Mouse (Mus musculus): ENCODE results near the gene Ice2. TPM values are rescaled to one million over a fixed set of nuclear protein-coding genes. Genes with fewer than 3 reads are reported as not detected.

Ice2 gene
- polyA plus RNA-seq, 2 experiments, result 4.0 to 6.7 TPM

- DNase-seq (ENCODE audit: low read depth in 3 of 3, low spot score in 3 of 3) (no peak), ATAC-seq (ENCODE audit: insufficient read depth) (no peak)
- H3K4me1 ChIP-seq (replicated peaks; ENCODE audit: control insufficient read depth in 2 of 2, insufficient read depth in 2 of 2, low read length in 1 of 2), result 0 out of 4 replicates have a peak, but pooled peaks cover 0 to 4% of the 10 kb centered on the region in 2 experiments
- no peak overlapping the region for H3K9ac ChIP-seq (replicated peaks)
- H3K36me3 ChIP-seq (replicated peaks; ENCODE audit: control insufficient read depth, insufficient read depth, low read depth), result peaks cover 10% of the 10 kb centered on the region
- no peak for TF ChIP-seq CTCF (IDR thresholded peaks at IDR 0.05; ENCODE audit: low read depth)
- no peak for TF ChIP-seq EP300 (IDR thresholded peaks at IDR 0.05; ENCODE audit: low read depth)
- WGBS (ENCODE audit: insufficient replicate concordance), result 74% methylated on average over 3 of the region's 3 CpGs
- no peak overlapping the region for H3K4me3 ChIP-seq (ENCODE audit: insufficient read depth in 1 of 2, low read depth in 2 of 2, low read length in 2 of 2)
- no peak overlapping the region for H3K4me2 ChIP-seq (ENCODE audit: low read depth)
- no peaks in the 10 kb centered on the region for H3K27me3 ChIP-seq (ENCODE audit: control insufficient read depth, insufficient read depth, low read length)
- H3K27ac ChIP-seq, result no peak overlapping the region
- H3K9me3 ChIP-seq (ENCODE audit: control insufficient read depth, low read length), result no peaks in the 10 kb centered on the region
Observed at GRCm38 (mm10) chr9:69430531-69430930, 32.8 kb downstream of the Ice2 start.

DNA sequence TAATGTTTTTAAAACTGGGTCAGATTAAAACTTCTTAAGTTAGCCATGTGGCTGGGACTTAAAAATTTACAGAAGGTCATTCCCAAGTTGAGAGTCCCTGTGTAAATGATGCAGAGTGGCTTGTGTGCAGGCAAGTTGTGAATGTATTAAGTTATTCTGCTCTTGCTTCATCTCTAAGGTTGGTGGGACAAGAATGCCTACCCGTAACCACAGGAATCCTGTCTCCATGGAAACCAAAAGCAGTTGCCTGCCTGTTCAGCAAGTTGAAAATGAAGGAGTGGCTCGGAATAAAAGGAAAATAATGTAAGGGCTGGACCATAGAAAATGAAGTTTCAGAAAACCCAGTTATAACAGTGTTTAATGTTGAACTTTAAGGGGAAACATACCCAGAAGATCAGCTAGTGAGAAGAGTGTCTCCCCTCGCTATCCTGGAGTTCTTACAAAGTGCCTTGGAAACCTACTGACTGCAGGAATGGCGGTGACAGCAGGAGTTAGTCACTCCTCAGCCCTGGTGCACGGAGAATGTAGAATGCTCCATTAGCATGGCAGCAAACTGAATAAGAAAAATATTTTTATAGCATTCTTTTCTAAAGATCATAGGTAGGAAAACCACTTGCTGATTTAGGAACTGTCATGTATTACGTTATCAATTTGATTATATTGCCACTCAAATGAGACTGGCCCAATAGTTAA, 34.3 kb downstream of the Ice2 start:
- ATAC-seq (ENCODE audit: insufficient read depth) (no peak), DNase-seq (ENCODE audit: low read depth in 3 of 3, low spot score in 3 of 3) (no peak)
- Histone ChIP-seq H3K9ac (replicated peaks) (no peak overlapping the region), H3K36me3 (replicated peaks; ENCODE audit: control insufficient read depth, insufficient read depth, low read depth) (peaks cover 7% of the 10 kb centered on the region), H3K27me3 (ENCODE audit: control insufficient read depth, insufficient read depth, low read length) (no peaks in the 10 kb centered on the region), H3K27ac (no peak overlapping the region), H3K4me3 (ENCODE audit: insufficient read depth in 1 of 2, low read depth in 2 of 2, low read length in 2 of 2) (no peak overlapping the region), H3K9me3 (ENCODE audit: control insufficient read depth, low read length) (no peaks in the 10 kb centered on the region), H3K4me1 (replicated peaks; ENCODE audit: control insufficient read depth in 2 of 2, insufficient read depth in 2 of 2, low read length in 1 of 2) (0 out of 4 replicates have a peak, but pooled peaks cover 0 to 6% of the 10 kb centered on the region in 2 experiments), H3K4me2 (ENCODE audit: low read depth) (no peak overlapping the region)
- 74% methylated on average over 6 of the region's 6 CpGs for WGBS (ENCODE audit: insufficient replicate concordance)
- TF ChIP-seq CTCF (IDR thresholded peaks at IDR 0.05; ENCODE audit: low read depth) (no peak), EP300 (IDR thresholded peaks at IDR 0.05; ENCODE audit: low read depth) (no peak)

GRCm38 (mm10) chr9:69435194-69435593, 37.5 kb downstream of the Ice2 start:
- Histone ChIP-seq H3K36me3 (replicated peaks; ENCODE audit: control insufficient read depth, insufficient read depth, low read depth) (peaks cover 3% of the 10 kb centered on the region), H3K9ac (replicated peaks) (no peak overlapping the region), H3K4me1 (replicated peaks; ENCODE audit: control insufficient read depth in 2 of 2, insufficient read depth in 2 of 2, low read length in 1 of 2) (peaks cover 0 to 10% of the 10 kb centered on the region in 2 experiments; a peak in 2 of 4 replicates), H3K27me3 (ENCODE audit: control insufficient read depth, insufficient read depth, low read length) (no peaks in the 10 kb centered on the region), H3K4me2 (ENCODE audit: low read depth) (no peak overlapping the region), H3K4me3 (ENCODE audit: insufficient read depth in 1 of 2, low read depth in 2 of 2, low read length in 2 of 2) (no peak overlapping the region), H3K27ac (no peak overlapping the region), H3K9me3 (ENCODE audit: control insufficient read depth, low read length) (no peaks in the 10 kb centered on the region)
- DNase-seq (ENCODE audit: low read depth in 3 of 3, low spot score in 3 of 3), result no peak
- ATAC-seq (ENCODE audit: insufficient read depth), result no peak
- no peak for TF ChIP-seq CTCF (IDR thresholded peaks at IDR 0.05; ENCODE audit: low read depth)
- TF ChIP-seq EP300 (IDR thresholded peaks at IDR 0.05; ENCODE audit: low read depth), result no peak
- WGBS (ENCODE audit: insufficient replicate concordance), result 65% methylated on average over 10 of the region's 10 CpGs

- no peak overlapping the region for H3K9ac ChIP-seq (replicated peaks)
- H3K4me1 ChIP-seq (replicated peaks; ENCODE audit: control insufficient read depth in 2 of 2, insufficient read depth in 2 of 2, low read length in 1 of 2), result peaks cover 0 to 10% of the 10 kb centered on the region in 2 experiments; a peak in 2 of 4 replicates
- DNase-seq (ENCODE audit: low read depth in 3 of 3, low spot score in 3 of 3), result no peak
- no peak overlapping the region for H3K4me3 ChIP-seq (ENCODE audit: insufficient read depth in 1 of 2, low read depth in 2 of 2, low read length in 2 of 2)
- no peak overlapping the region for H3K27ac ChIP-seq
- no peaks in the 10 kb centered on the region for H3K27me3 ChIP-seq (ENCODE audit: control insufficient read depth, insufficient read depth, low read length)
- no peaks in the 10 kb centered on the region; the same call in none of the 2 replicates for H3K36me3 ChIP-seq (replicated peaks; ENCODE audit: control insufficient read depth, insufficient read depth, low read depth)
- no peak for TF ChIP-seq EP300 (IDR thresholded peaks at IDR 0.05; ENCODE audit: low read depth)
- no peak for TF ChIP-seq CTCF (IDR thresholded peaks at IDR 0.05; ENCODE audit: low read depth)
- H3K9me3 ChIP-seq (ENCODE audit: control insufficient read depth, low read length), result no peaks in the 10 kb centered on the region
- no peak for ATAC-seq (ENCODE audit: insufficient read depth)
- H3K4me2 ChIP-seq (ENCODE audit: low read depth), result no peak overlapping the region
Observed at GRCm38 (mm10) chr9:69435662-69436061, 38.0 kb downstream of the Ice2 start.

DNA sequence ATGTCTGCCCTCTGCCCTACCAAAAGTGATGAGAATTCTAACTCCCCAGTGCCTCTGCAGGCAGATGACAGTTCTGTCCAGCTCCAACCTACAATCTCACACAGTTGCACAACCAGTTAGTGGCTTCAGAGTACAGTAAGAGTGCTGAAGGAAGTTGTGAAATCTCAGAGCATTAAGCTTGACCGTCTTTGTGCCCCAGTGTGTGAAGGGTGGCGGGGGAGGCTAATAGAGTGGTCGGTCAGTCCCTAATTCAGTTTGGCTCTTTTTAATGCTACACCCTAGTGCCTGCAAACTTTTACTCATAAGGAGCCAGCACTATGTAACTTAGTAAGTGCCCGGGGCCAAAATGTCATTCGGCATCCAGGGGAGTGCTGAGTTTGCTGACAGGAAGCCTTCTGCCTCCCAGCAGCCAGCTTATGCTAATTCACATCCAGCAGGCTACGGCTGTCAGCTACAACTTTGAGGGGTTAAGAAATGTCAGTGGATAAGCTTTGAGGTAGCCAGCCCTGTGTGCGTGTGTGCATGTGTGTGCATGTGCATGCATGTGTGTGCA, 42.2 kb downstream of the Ice2 start:
- no peaks in the 10 kb centered on the region for H3K36me3 ChIP-seq (replicated peaks; ENCODE audit: control insufficient read depth, insufficient read depth, low read depth)
- H3K27ac ChIP-seq, result no peak overlapping the region
- DNase-seq (ENCODE audit: low read depth in 3 of 3, low spot score in 3 of 3) (peak in 2 of 3 experiments; percentile 26 to 40), ATAC-seq (ENCODE audit: insufficient read depth) (peak; percentile 44)
- peaks cover 0 to 26% of the 10 kb centered on the region in 2 experiments; a peak in 3 of 4 replicates for H3K4me1 ChIP-seq (replicated peaks; ENCODE audit: control insufficient read depth in 2 of 2, insufficient read depth in 2 of 2, low read length in 1 of 2)
- H3K4me2 ChIP-seq (ENCODE audit: low read depth), result no peak overlapping the region
- H3K9me3 ChIP-seq (ENCODE audit: control insufficient read depth, low read length), result no peaks in the 10 kb centered on the region
- 21% methylated on average over 7 of the region's 7 CpGs for WGBS (ENCODE audit: insufficient replicate concordance)
- TF ChIP-seq CTCF (IDR thresholded peaks at IDR 0.05; ENCODE audit: low read depth), result peak; percentile 33
- TF ChIP-seq EP300 (IDR thresholded peaks at IDR 0.05; ENCODE audit: low read depth), result no peak
- H3K27me3 ChIP-seq (ENCODE audit: control insufficient read depth, insufficient read depth, low read length), result no peaks in the 10 kb centered on the region
- no peak overlapping the region for H3K4me3 ChIP-seq (ENCODE audit: insufficient read depth in 1 of 2, low read depth in 2 of 2, low read length in 2 of 2)
- no peak overlapping the region for H3K9ac ChIP-seq (replicated peaks)

Measured in liver, embryonic 14.5 days (tissue).